Mouse (Mus musculus): ENCODE measurements at regions not wholly inside any gene's neighbourhood (a gene's known extent, or its start where the extent isn't known, plus 50 kb on each side); places are given as distances from the start of the nearest gene placed in this dataset.

DNA sequence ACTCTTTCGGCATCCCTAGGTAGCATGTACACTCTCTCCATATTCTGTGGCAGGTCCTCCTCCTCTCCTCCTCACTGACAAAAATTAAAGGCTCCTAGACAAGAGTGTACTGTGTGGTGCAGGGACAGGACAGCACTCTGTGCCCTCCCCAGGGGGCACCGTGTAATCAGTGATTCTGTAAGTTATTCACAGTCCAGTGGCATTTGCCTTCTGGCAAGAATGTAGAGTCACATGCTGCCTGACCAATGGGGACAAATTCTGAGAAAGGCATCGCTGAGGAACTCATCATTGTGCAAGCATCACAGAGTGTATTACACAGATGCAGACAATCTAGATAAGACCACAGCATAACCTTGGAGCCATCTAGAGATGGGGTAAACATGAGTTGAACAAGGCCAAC, 300.3 kb upstream of the Cdyl start:
- Histone ChIP-seq H3K4me3 (no peak overlapping the region), H3K27ac (replicated peaks) (no peak overlapping the region), H3K27me3 (replicated peaks; ENCODE audit: low read depth, poor library complexity, severe bottlenecking) (no peaks in the 10 kb centered on the region), H3K36me3 (replicated peaks) (no peaks in the 10 kb centered on the region), H3K4me1 (no peaks in the 10 kb centered on the region), H3K9me3 (no peaks in the 10 kb centered on the region)
- DNase-seq (ENCODE audit: low spot score), result no peak
- WGBS, result 61% methylated on average over 3 of the region's 3 CpGs

DNA sequence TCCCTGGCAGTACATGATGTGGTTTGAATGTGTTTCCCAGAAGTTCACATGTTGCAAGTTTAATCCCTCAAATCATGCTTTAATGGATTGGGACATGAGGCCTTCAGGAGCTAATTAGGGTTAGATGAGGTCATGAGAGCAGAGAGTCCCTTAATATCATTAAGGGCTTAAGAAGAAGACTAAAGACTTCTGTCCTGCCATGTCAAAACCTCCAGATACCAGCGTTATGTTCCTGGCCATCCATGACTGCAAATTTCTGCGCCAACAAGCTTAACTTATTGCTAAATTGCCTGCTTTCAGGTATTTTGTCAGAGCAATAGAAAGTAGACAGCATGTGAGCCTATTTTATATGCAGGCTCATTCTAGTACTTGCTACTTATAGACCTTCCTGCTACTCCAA, 282.1 kb upstream of the Cdyl start:
- DNase-seq (ENCODE audit: low spot score), result no peak
- Histone ChIP-seq H3K27me3 (replicated peaks; ENCODE audit: low read depth, poor library complexity, severe bottlenecking) (no peaks in the 10 kb centered on the region), H3K9me3 (0 out of 2 replicates have a peak, but pooled peaks cover 5% of the 10 kb centered on the region), H3K4me3 (no peak overlapping the region), H3K27ac (replicated peaks) (no peak overlapping the region), H3K36me3 (replicated peaks) (no peaks in the 10 kb centered on the region), H3K4me1 (no peaks in the 10 kb centered on the region)
- 80% methylated on average over 2 of the region's 2 CpGs for WGBS

- H3K27me3 ChIP-seq (replicated peaks; ENCODE audit: low read depth, poor library complexity, severe bottlenecking), result no peaks in the 10 kb centered on the region
Observed at GRCm38 (mm10) chr13:35379500-35379899, 280.1 kb upstream of the Cdyl start.

GRCm38 (mm10) chr13:35380224-35381009, 279.2 kb upstream of the Cdyl start:
- Histone ChIP-seq H3K9me3 (no peaks in the 10 kb centered on the region), H3K4me1 (peaks cover 8% of the 10 kb centered on the region), H3K27me3 (replicated peaks; ENCODE audit: low read depth, poor library complexity, severe bottlenecking) (no peaks in the 10 kb centered on the region), H3K36me3 (replicated peaks) (no peaks in the 10 kb centered on the region), H3K4me3 (no peak overlapping the region), H3K27ac (replicated peaks) (no peak overlapping the region)
- WGBS, result 73% methylated on average over 3 of the region's 3 CpGs
- DNase-seq (ENCODE audit: low spot score), result no peak

More at GRCm38 (mm10) chr13:35379500-35379899, 280.1 kb upstream of the Cdyl start:
- Histone ChIP-seq H3K27ac (replicated peaks) (no peak overlapping the region), H3K36me3 (replicated peaks) (no peaks in the 10 kb centered on the region), H3K4me1 (peaks cover 8% of the 10 kb centered on the region), H3K4me3 (no peak overlapping the region), H3K9me3 (no peaks in the 10 kb centered on the region)
- no peak for DNase-seq (ENCODE audit: low spot score)
- 91% methylated on average over 2 of the region's 2 CpGs for WGBS

- Histone ChIP-seq H3K27me3 (replicated peaks; ENCODE audit: low read depth, poor library complexity, severe bottlenecking) (no peaks in the 10 kb centered on the region), H3K9me3 (no peaks in the 10 kb centered on the region), H3K36me3 (replicated peaks) (no peaks in the 10 kb centered on the region), H3K27ac (replicated peaks) (no peak overlapping the region), H3K4me1 (peaks cover 10% of the 10 kb centered on the region), H3K4me3 (no peak overlapping the region)
- no peak for DNase-seq (ENCODE audit: low spot score)
- WGBS, result 77% methylated on average over 2 of the region's 2 CpGs
Observed at GRCm38 (mm10) chr13:35381641-35382040, 278.0 kb upstream of the Cdyl start.

- H3K4me1 ChIP-seq, result peaks cover 11% of the 10 kb centered on the region
- no peaks in the 10 kb centered on the region for H3K9me3 ChIP-seq
- H3K36me3 ChIP-seq (replicated peaks), result no peaks in the 10 kb centered on the region
- DNase-seq (ENCODE audit: low spot score), result no peak
- H3K27me3 ChIP-seq (replicated peaks; ENCODE audit: low read depth, poor library complexity, severe bottlenecking), result no peaks in the 10 kb centered on the region
- no peak overlapping the region for H3K27ac ChIP-seq (replicated peaks)
- no peak overlapping the region for H3K4me3 ChIP-seq
- 39% methylated on average over 12 of the region's 12 CpGs for WGBS
Observed at GRCm38 (mm10) chr13:35383000-35383623, 276.5 kb upstream of the Cdyl start.

DNA sequence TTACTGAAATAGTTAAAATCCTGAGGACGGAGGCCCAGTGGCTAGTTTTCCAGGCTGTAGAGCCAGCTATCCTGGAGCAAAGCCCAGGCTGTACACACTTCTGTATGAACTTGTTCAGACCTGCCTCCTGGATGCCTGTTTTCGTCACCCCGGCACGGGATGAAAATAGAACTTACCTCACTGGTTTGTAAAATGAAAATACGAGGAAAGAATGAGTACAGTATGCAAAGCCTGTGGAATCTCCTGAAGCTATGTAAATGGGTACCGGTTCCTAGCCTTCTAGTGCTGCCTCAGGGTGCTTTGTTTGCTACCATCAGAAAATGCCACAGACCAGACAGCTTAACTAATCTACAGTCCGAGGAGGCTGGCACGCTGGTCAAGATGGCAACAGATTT, 276.0 kb upstream of the Cdyl start:
- Histone ChIP-seq H3K4me3 (no peak overlapping the region), H3K36me3 (replicated peaks) (no peaks in the 10 kb centered on the region), H3K27me3 (replicated peaks; ENCODE audit: low read depth, poor library complexity, severe bottlenecking) (no peaks in the 10 kb centered on the region), H3K27ac (replicated peaks) (no peak overlapping the region), H3K9me3 (no peaks in the 10 kb centered on the region), H3K4me1 (peaks cover 12% of the 10 kb centered on the region)
- 58% methylated on average over 8 of the region's 8 CpGs for WGBS
- peak; percentile 19 for DNase-seq (ENCODE audit: low spot score)

DNA sequence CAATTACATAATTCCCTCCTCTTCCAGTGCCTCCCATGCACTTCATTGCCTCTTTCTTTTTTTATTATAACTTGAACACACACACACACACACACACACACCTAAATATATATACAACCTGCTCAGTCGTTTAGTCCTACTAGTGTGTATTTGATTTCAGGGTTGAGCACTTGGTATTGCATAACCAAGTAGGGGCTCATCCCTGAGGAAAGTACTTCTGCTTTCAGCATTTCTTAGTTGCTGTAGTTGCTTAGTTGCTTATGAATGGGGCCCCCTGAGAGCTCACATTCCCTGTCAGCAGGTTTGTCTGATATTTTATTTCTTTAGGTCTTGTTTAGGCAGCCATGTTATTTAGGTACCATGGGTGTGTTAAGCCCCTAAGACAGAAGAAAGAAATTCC, 271.3 kb upstream of the Cdyl start:
- Histone ChIP-seq H3K36me3 (replicated peaks) (no peaks in the 10 kb centered on the region), H3K4me3 (no peak overlapping the region), H3K27ac (replicated peaks) (no peak overlapping the region), H3K4me1 (peaks cover 11% of the 10 kb centered on the region), H3K9me3 (no peaks in the 10 kb centered on the region), H3K27me3 (replicated peaks; ENCODE audit: low read depth, poor library complexity, severe bottlenecking) (no peaks in the 10 kb centered on the region)
- DNase-seq (ENCODE audit: low spot score), result no peak
- 58% methylated on average over 1 of the region's 1 CpGs for WGBS

GRCm38 (mm10) chr13:35389781-35390525, 269.7 kb upstream of the Cdyl start:
- no peaks in the 10 kb centered on the region for H3K9me3 ChIP-seq
- H3K36me3 ChIP-seq (replicated peaks), result no peaks in the 10 kb centered on the region
- no peak overlapping the region for H3K27ac ChIP-seq (replicated peaks)
- no peak for DNase-seq (ENCODE audit: low spot score)
- peaks cover 6% of the 10 kb centered on the region for H3K4me1 ChIP-seq
- H3K27me3 ChIP-seq (replicated peaks; ENCODE audit: low read depth, poor library complexity, severe bottlenecking), result no peaks in the 10 kb centered on the region
- H3K4me3 ChIP-seq, result no peak overlapping the region
- 89% methylated on average over 6 of the region's 6 CpGs for WGBS

DNA sequence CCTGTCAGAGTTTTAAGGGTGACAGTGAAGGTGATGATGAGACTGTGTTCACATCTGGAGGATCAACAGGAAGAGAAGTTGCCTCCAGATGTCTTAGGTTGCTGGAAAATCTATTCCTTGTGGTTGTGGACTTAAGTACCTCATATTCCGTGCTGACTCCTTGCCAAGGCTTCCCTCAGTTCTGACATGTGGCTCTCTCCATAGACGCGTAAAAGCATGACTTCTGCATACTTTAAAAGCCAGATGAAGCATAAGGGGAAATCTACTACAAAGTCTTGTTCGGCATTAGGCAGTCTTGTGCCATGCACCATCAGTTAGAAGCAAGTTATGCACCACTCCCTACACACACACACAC, 269.1 kb upstream of the Cdyl start:
- Histone ChIP-seq H3K4me1 (peaks cover 10% of the 10 kb centered on the region), H3K27ac (replicated peaks) (no peak overlapping the region), H3K4me3 (no peak overlapping the region), H3K36me3 (replicated peaks) (no peaks in the 10 kb centered on the region), H3K27me3 (replicated peaks; ENCODE audit: low read depth, poor library complexity, severe bottlenecking) (no peaks in the 10 kb centered on the region), H3K9me3 (no peaks in the 10 kb centered on the region)
- WGBS, result 82% methylated on average over 4 of the region's 4 CpGs
- no peak for DNase-seq (ENCODE audit: low spot score)

DNA sequence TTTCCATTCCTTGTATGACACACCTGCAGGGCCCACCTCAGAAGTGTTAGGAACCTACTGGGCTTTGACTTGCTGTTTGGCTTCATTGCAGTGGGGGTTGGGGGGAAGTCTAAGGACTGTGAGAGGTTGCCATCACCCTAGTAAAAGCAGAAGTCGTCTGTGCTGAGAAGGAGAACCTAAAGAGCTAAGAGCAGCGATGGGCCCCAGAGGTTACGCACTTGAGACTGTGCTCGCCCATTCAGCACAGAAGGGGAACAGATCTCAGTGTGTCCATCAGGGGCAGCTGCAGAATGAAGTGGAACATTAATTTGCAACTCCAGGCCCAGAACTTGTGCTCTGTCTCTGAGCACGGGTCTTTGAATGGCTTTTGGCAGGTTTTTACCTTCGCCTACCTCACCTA, 267.5 kb upstream of the Cdyl start:
- H3K27ac ChIP-seq (replicated peaks), result no peak overlapping the region
- H3K4me3 ChIP-seq, result no peak overlapping the region
- H3K9me3 ChIP-seq, result no peaks in the 10 kb centered on the region
- no peaks in the 10 kb centered on the region for H3K36me3 ChIP-seq (replicated peaks)
- 85% methylated on average over 6 of the region's 6 CpGs for WGBS
- no peaks in the 10 kb centered on the region for H3K27me3 ChIP-seq (replicated peaks; ENCODE audit: low read depth, poor library complexity, severe bottlenecking)
- peaks cover 11% of the 10 kb centered on the region for H3K4me1 ChIP-seq
- no peak for DNase-seq (ENCODE audit: low spot score)

GRCm38 (mm10) chr13:35395192-35395591, 264.4 kb upstream of the Cdyl start:
- WGBS, result 61% methylated on average over 4 of the region's 4 CpGs
- DNase-seq (ENCODE audit: low spot score), result no peak
- Histone ChIP-seq H3K9me3 (no peaks in the 10 kb centered on the region), H3K4me3 (no peak overlapping the region), H3K27ac (replicated peaks) (no peak overlapping the region), H3K36me3 (replicated peaks) (no peaks in the 10 kb centered on the region), H3K4me1 (peaks cover 8% of the 10 kb centered on the region), H3K27me3 (replicated peaks; ENCODE audit: low read depth, poor library complexity, severe bottlenecking) (no peaks in the 10 kb centered on the region)

DNA sequence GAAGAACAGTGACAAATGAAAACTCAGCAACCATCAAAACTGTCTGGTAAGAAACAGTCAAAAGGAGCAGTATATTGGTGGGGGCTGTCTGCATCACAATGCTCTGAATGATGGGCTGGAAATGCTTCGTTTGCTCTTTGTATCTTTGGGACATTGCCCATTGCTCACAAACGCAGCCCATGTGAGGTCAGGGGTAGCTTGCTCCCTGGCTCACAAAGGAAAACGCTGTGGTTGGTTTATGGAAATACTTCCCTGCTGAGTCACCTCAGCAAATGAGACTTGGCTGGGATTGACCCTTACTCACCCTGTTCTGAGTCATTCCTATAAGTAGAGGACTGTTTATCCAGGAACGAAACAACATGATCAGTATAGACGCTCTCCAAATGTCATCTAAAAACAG, 264.0 kb upstream of the Cdyl start:
- WGBS, result 43% methylated on average over 5 of the region's 5 CpGs
- H3K4me1 ChIP-seq, result peaks cover 8% of the 10 kb centered on the region
- no peaks in the 10 kb centered on the region for H3K9me3 ChIP-seq
- no peak overlapping the region for H3K27ac ChIP-seq (replicated peaks)
- no peaks in the 10 kb centered on the region for H3K27me3 ChIP-seq (replicated peaks; ENCODE audit: low read depth, poor library complexity, severe bottlenecking)
- no peak for DNase-seq (ENCODE audit: low spot score)
- H3K4me3 ChIP-seq, result no peak overlapping the region
- no peaks in the 10 kb centered on the region for H3K36me3 ChIP-seq (replicated peaks)

Data from embryonic facial prominence, embryonic 10.5 days (tissue).